In genomic region chr12:103099185-103099584, GRCm38 (mm10) we compare ENCODE assay signal across 9 mouse cellular contexts.
DNase-seq lines count a peak whose midpoint lies in the region; TF ChIP-seq lines count a peak whose summit lies in the region.
"Had no signal": no experiment of that assay in that cellular context is flagged by ENCODE, and none has a peak within 500 bp of the region (broad histone marks: within the 10 kb centered on the region; RNA-seq: fewer than 3 reads in every experiment).

No protein-coding gene starts in this region.

- TF ChIP-seq CTCF in left cerebral cortex, adult 2 months (IDR thresholded peaks at IDR 0.05) = peak; percentile 61

- no peak overlapping the region for H3K4me3 ChIP-seq in left cerebral cortex, adult 2 months
- H3K4me3 ChIP-seq: limb, embryonic 12.5 days had no signal

- no peak overlapping the region for H3K27ac ChIP-seq in left cerebral cortex, adult 2 months
- H3K27ac ChIP-seq: limb, embryonic 12.5 days had no signal

- DNase-seq in cerebellum, postnatal 10 days = peak; percentile 20 to 39
- no peak for DNase-seq in cerebellum, adult 9-10 months
- peak in 1 of 2 experiments; percentile 39 for DNase-seq in left cerebral cortex, adult 2 months (ENCODE audit: extremely low spot score in 1 of 2, low spot score in 2 of 2)
- DNase-seq in left cerebral cortex, postnatal 4 days = no peak
- DNase-seq in adrenal gland, postnatal 14 days = peak; percentile 78
- peak; percentile 27 for DNase-seq in lung, postnatal 25 days (ENCODE audit: low spot score)
- no peak for DNase-seq in testis, postnatal 14 days (ENCODE audit: low spot score)
- no peak for DNase-seq in thymus, postnatal 10 days (ENCODE audit: low spot score in 2 of 2)

- intact Hi-C loops in left cerebral cortex, adult 2 months (cut with DNase I) = no loop called here
- intact Hi-C loops in left cerebral cortex, postnatal 4 days (cut with DNase I) = loop anchor here (10.0 kb wide), 1 partner anchor 314 kb away; no protein-coding TSS in a partner anchor

Comparison
In these comparisons a context has a peak if more than half of its experiments do, and no peak if none do; other contexts are left out.
1. DNase-seq: peak in cerebellum, postnatal 10 days (2 of 2), adrenal gland, postnatal 14 days (single experiment) and lung, postnatal 25 days (single experiment); none in cerebellum, adult 9-10 months (single experiment), left cerebral cortex, postnatal 4 days (single experiment), testis, postnatal 14 days (single experiment) and thymus, postnatal 10 days (0 of 2).